Mouse (Mus musculus) brain, embryonic 14.5 days (tissue): ENCODE measurements at regions not wholly inside any gene's neighbourhood (a gene's known extent, or its start where the extent isn't known, plus 50 kb on each side); places are given as distances from the start of the nearest gene placed in this dataset.
A peak's percentile ranks its signal among the peaks of the same experiment; 100 is the strongest.

Source experiments
- DNase-seq: peaks from one replicate; pipeline ENCODE4 v3.0.0-alpha.2; 2011; ENCODE audit warnings: low read depth
- CTCF ChIP-seq: fragments of 200-500 bp; IDR thresholded peaks from 2 replicates; pipeline ENCODE4 v1.5.1; 2012; ENCODE audit warnings: inconsistent platforms, mild to moderate bottlenecking, moderate library complexity, borderline replicate concordance; ENCODE audit not compliant: insufficient read depth, insufficient read length; ENCODE audit errors: extremely low read depth
- POLR2A ChIP-seq: fragments of 200-500 bp; IDR thresholded peaks from 2 replicates; pipeline ENCODE4 v1.6.1; 2012; ENCODE audit warnings: mild to moderate bottlenecking, inconsistent platforms, borderline replicate concordance; ENCODE audit not compliant: poor library complexity, insufficient read depth, insufficient read length, severe bottlenecking; ENCODE audit errors: extremely low read depth

GRCm38 (mm10) chr2:73998531-73998930, 87.4 kb upstream of the Atp5g3 start:
- peak; percentile 22; the same call in 1 of the 2 replicates for TF ChIP-seq CTCF
- TF ChIP-seq POLR2A = no peak
- DNase-seq = peak; percentile 67

GRCm38 (mm10) chr2:73996986-73997385, 85.9 kb upstream of the Atp5g3 start:
- DNase-seq = no peak

GRCm38 (mm10) chr2:73991818-73992217, 80.7 kb upstream of the Atp5g3 start:
- DNase-seq = peak; percentile 53

More at GRCm38 (mm10) chr2:73996986-73997385, 85.9 kb upstream of the Atp5g3 start:
- TF ChIP-seq CTCF = no peak
- TF ChIP-seq POLR2A = no peak

GRCm38 (mm10) chr2:73987441-73988105, 76.4 kb upstream of the Atp5g3 start:
- TF ChIP-seq CTCF (no peak), POLR2A (no peak)
- peak; percentile 68 for DNase-seq

More at GRCm38 (mm10) chr2:73991818-73992217, 80.7 kb upstream of the Atp5g3 start:
- no peak for TF ChIP-seq CTCF
- no peak for TF ChIP-seq POLR2A

- TF ChIP-seq CTCF (no peak), POLR2A (no peak)
- no peak for DNase-seq
Observed at GRCm38 (mm10) chr2:73985911-73986250, 74.8 kb upstream of the Atp5g3 start.

- no peak for DNase-seq
- TF ChIP-seq POLR2A (no peak), CTCF (no peak)
Observed at GRCm38 (mm10) chr2:73985238-73985910, 74.2 kb upstream of the Atp5g3 start.

GRCm38 (mm10) chr2:73983166-73983565, 72.0 kb upstream of the Atp5g3 start:
- no peak for TF ChIP-seq POLR2A
- TF ChIP-seq CTCF = no peak
- no peak for DNase-seq

- TF ChIP-seq CTCF (no peak), POLR2A (no peak)
- no peak for DNase-seq
Observed at GRCm38 (mm10) chr2:73978072-73978471, 66.9 kb upstream of the Atp5g3 start.

GRCm38 (mm10) chr2:73973774-73974173, 62.6 kb upstream of the Atp5g3 start:
- TF ChIP-seq CTCF = no peak
- no peak for TF ChIP-seq POLR2A
- DNase-seq = no peak

- TF ChIP-seq CTCF (no peak), POLR2A (no peak)
- DNase-seq = peak; percentile 23
Observed at GRCm38 (mm10) chr2:73967618-73968017, 56.5 kb upstream of the Atp5g3 start.

GRCm38 (mm10) chr2:73965595-73965994, 54.5 kb upstream of the Atp5g3 start:
- peak; percentile 78 for DNase-seq
- TF ChIP-seq CTCF = peak; percentile 77; the same call in 1 of the 2 replicates
- TF ChIP-seq POLR2A = no peak
